Mouse (Mus musculus): ENCODE results near the gene Cdc42bpb. TPM values are rescaled to one million over a fixed set of nuclear protein-coding genes. Genes with fewer than 3 reads are reported as not detected.
A peak's percentile ranks its signal among the peaks of the same experiment; 100 is the strongest.

Cdc42bpb gene
- total and polyA plus RNA-seq, 3 experiments, result 16.7 to 29.7 (median 25.4) TPM

- peaks cover 65% of the 10 kb centered on the region for H3K27me3 ChIP-seq (replicated peaks)
- H3K79me2 ChIP-seq (replicated peaks; ENCODE audit: control insufficient read depth, extremely low read depth, insufficient read depth, poor library complexity, severe bottlenecking), result no peaks in the 10 kb centered on the region
- H3K4me1 ChIP-seq (ENCODE audit: control insufficient read depth in 1 of 2, insufficient read depth in 2 of 2), result peaks cover 6 to 28% of the 10 kb centered on the region in 2 experiments
- H3K9me3 ChIP-seq (replicated peaks; ENCODE audit: low read length), result peaks cover 16% of the 10 kb centered on the region
- H3K27ac ChIP-seq (ENCODE audit: insufficient read depth, low read depth), result no peak overlapping the region
- DNase-seq (ENCODE audit: extremely low read depth), result peak; percentile 72
- no peaks in the 10 kb centered on the region for H3K36me3 ChIP-seq (replicated peaks in 1 of 2; ENCODE audit: control insufficient read depth in 1 of 2, insufficient read depth in 1 of 2, low read length in 1 of 2)
- no peak overlapping the region for H3K4me3 ChIP-seq (replicated peaks in 1 of 3; ENCODE audit: low read depth in 2 of 3, low read length in 2 of 3, poor library complexity in 1 of 3)
- in situ Hi-C loops (cut with MboI; ENCODE audit: low pct_ligation_motif_present, low pct_unique_long_range_greater_than_20kb, low sequenced_read_pairs), result loop anchor here (5.0 kb wide), 1 partner anchor 37 kb away; no protein-coding TSS in a partner anchor
- TF ChIP-seq CTCF (conservative IDR thresholded peaks at IDR 0.05 in 1 of 2, IDR thresholded peaks at IDR 0.05 in 1 of 2; ENCODE audit: low read depth in 2 of 2, low read length in 2 of 2) (peak; percentile 54 to 95), IRF4 (IDR thresholded peaks at IDR 0.05; ENCODE audit: low read depth, low read length) (0 out of 2 replicates have a peak, but pooled peaks have one; percentile 22), SMC3 (IDR thresholded peaks at IDR 0.05; ENCODE audit: low read depth, low read length) (peak; percentile 83), MAZ (IDR thresholded peaks at IDR 0.05; ENCODE audit: low read depth, low read length) (no peak), SIN3A (IDR thresholded peaks at IDR 0.05; ENCODE audit: low read length) (no peak), ZNF384 (IDR thresholded peaks at IDR 0.05; ENCODE audit: low read depth, low read length) (no peak), CHD2 (IDR thresholded peaks at IDR 0.05; ENCODE audit: low read length) (no peak), POLR2AphosphoS2 (IDR thresholded peaks at IDR 0.05; ENCODE audit: low read depth, low read length) (no peak), EP300 (IDR thresholded peaks at IDR 0.05; ENCODE audit: low read length) (no peak), CHD1 (IDR thresholded peaks at IDR 0.05; ENCODE audit: low read depth, low read length) (no peak), TCF12 (IDR thresholded peaks at IDR 0.05; ENCODE audit: low read depth, low read length) (no peak), MAFK (IDR thresholded peaks at IDR 0.05; ENCODE audit: insufficient replicate concordance, low read length) (no peak), JUN (IDR thresholded peaks at IDR 0.05; ENCODE audit: insufficient read depth, low read depth, low read length) (no peak), ZC3H11A (IDR thresholded peaks at IDR 0.05; ENCODE audit: low read depth, low read length) (peak; percentile 50), NELFE (IDR thresholded peaks at IDR 0.05; ENCODE audit: low read depth, low read length) (peak; percentile 19; the same call in 1 of the 2 replicates), ZKSCAN1 (IDR thresholded peaks at IDR 0.05; ENCODE audit: borderline replicate concordance, low read depth, low read length) (no peak), RAD21 (IDR thresholded peaks at IDR 0.05; ENCODE audit: low read depth, low read length) (peak; percentile 80), E2F4 (IDR thresholded peaks at IDR 0.05; ENCODE audit: insufficient replicate concordance, low read depth, low read length) (no peak)
- no peak overlapping the region for H3K9ac ChIP-seq (ENCODE audit: insufficient read depth, low read depth)
- 0 out of 2 replicates have a peak overlapping the region, but pooled peaks have one; percentile 32 for H3K4me2 ChIP-seq (ENCODE audit: insufficient read depth, low read depth, poor library complexity, severe bottlenecking)
- dilution Hi-C loops (cut with MboI; ENCODE audit: extremely low pct_ligation_motif_present, extremely low pct_unique_long_range_greater_than_20kb, low sequenced_read_pairs), result no loop called here
Observed at GRCm38 (mm10) chr12:111425258-111425657, 47.7 kb upstream of the Cdc42bpb start.

GRCm38 (mm10) chr12:111424547-111424946, 47.0 kb upstream of the Cdc42bpb start:
- Histone ChIP-seq H3K27ac (ENCODE audit: insufficient read depth, low read depth) (no peak overlapping the region), H3K4me1 (ENCODE audit: control insufficient read depth in 1 of 2, insufficient read depth in 2 of 2) (peaks cover 3 to 21% of the 10 kb centered on the region in 2 experiments), H3K9me3 (replicated peaks; ENCODE audit: low read length) (peaks cover 16% of the 10 kb centered on the region), H3K27me3 (replicated peaks) (peaks cover 67% of the 10 kb centered on the region), H3K4me2 (ENCODE audit: insufficient read depth, low read depth, poor library complexity, severe bottlenecking) (no peak overlapping the region), H3K4me3 (replicated peaks in 1 of 3; ENCODE audit: low read depth in 2 of 3, low read length in 2 of 3, poor library complexity in 1 of 3) (no peak overlapping the region), H3K9ac (ENCODE audit: insufficient read depth, low read depth) (no peak overlapping the region), H3K79me2 (replicated peaks; ENCODE audit: control insufficient read depth, extremely low read depth, insufficient read depth, poor library complexity, severe bottlenecking) (no peaks in the 10 kb centered on the region), H3K36me3 (replicated peaks in 1 of 2; ENCODE audit: control insufficient read depth in 1 of 2, insufficient read depth in 1 of 2, low read length in 1 of 2) (no peaks in the 10 kb centered on the region)
- in situ Hi-C loops (cut with MboI; ENCODE audit: low pct_ligation_motif_present, low pct_unique_long_range_greater_than_20kb, low sequenced_read_pairs), result no loop called here
- no peak for DNase-seq (ENCODE audit: extremely low read depth)
- dilution Hi-C loops (cut with MboI; ENCODE audit: extremely low pct_ligation_motif_present, extremely low pct_unique_long_range_greater_than_20kb, low sequenced_read_pairs), result no loop called here
- no peak for TF ChIP-seq KAT2A (IDR thresholded peaks at IDR 0.05; ENCODE audit: insufficient replicate concordance, low read length)
- no peak for TF ChIP-seq MYC (IDR thresholded peaks at IDR 0.05; ENCODE audit: low read depth, low read length)
- no peak for TF ChIP-seq E2F4 (IDR thresholded peaks at IDR 0.05; ENCODE audit: insufficient replicate concordance, low read depth, low read length)
- no peak for TF ChIP-seq BHLHE40 (IDR thresholded peaks at IDR 0.05; ENCODE audit: low read depth, low read length)
- no peak for TF ChIP-seq SMC3 (IDR thresholded peaks at IDR 0.05; ENCODE audit: low read depth, low read length)
- TF ChIP-seq MAFK (IDR thresholded peaks at IDR 0.05; ENCODE audit: insufficient replicate concordance, low read length), result no peak
- TF ChIP-seq EP300 (IDR thresholded peaks at IDR 0.05; ENCODE audit: low read length), result no peak
- TF ChIP-seq ELF1 (IDR thresholded peaks at IDR 0.05; ENCODE audit: low read depth, low read length), result no peak
- no peak for TF ChIP-seq SIN3A (IDR thresholded peaks at IDR 0.05; ENCODE audit: low read length)
